Mouse (Mus musculus) intestine, embryonic 14.5 days (tissue): ENCODE measurements around the gene Prss36. TPM values are rescaled to one million over a fixed set of nuclear protein-coding genes. Genes with fewer than 3 reads are reported as not detected.

Source experiments
- ATAC-seq: fragments of 200-750 bp; cut with Nextera tagmentation; replicated peaks from 2 replicates; pipeline ENCODE4 v1.8.0; 2017; ENCODE audit warnings: low read depth, moderate number of reproducible peaks, moderate TSS enrichment, moderate library complexity; ENCODE audit not compliant: low FRiP score, low TSS enrichment
- DNase-seq: peaks from one replicate; pipeline ENCODE4 v3.0.0-alpha.2; 2018; ENCODE audit warnings: low spot score
- H3K27ac ChIP-seq: fragments of 300-500 bp; sonication (generic); 2 replicates; pipeline ENCODE4 v1.5.1; 2014; ENCODE audit warnings: low read depth, mild to moderate bottlenecking, control low read depth
- H3K27me3 ChIP-seq: fragments of 300-500 bp; sonication (generic); replicated peaks from 2 replicates; pipeline ENCODE4 v1.6.1; 2014; ENCODE audit warnings: low read length, control low read depth; ENCODE audit not compliant: control insufficient read depth, insufficient read depth
- H3K36me3 ChIP-seq: fragments of 300-500 bp; sonication (generic); 2 replicates; pipeline ENCODE4 v1.6.1; 2014; ENCODE audit warnings: low read length, control low read depth; ENCODE audit not compliant: control insufficient read depth, insufficient read depth
- H3K4me1 ChIP-seq: fragments of 300-500 bp; sonication (generic); replicated peaks from 2 replicates; pipeline ENCODE4 v1.6.1; 2014; ENCODE audit warnings: low read length, control low read depth, mixed read lengths; ENCODE audit not compliant: control insufficient read depth, insufficient read depth
- H3K4me2 ChIP-seq: fragments of 300-500 bp; sonication (generic); 2 replicates; pipeline ENCODE4 v1.6.1; 2014; ENCODE audit warnings: low read length
- H3K4me3 ChIP-seq: fragments of 300-500 bp; sonication (generic); 2 replicates; pipeline ENCODE4 v1.5.1; 2014; ENCODE audit warnings: low read depth, low read length, control low read depth, mixed read lengths
- H3K9ac ChIP-seq: fragments of 300-500 bp; sonication (generic); 2 replicates; pipeline ENCODE4 v1.6.1; 2014; ENCODE audit warnings: mild to moderate bottlenecking, low read length
- H3K9me3 ChIP-seq: fragments of 300-500 bp; sonication (generic); 2 replicates; pipeline ENCODE4 v1.6.1; 2016; ENCODE audit warnings: low read length, control low read depth; ENCODE audit not compliant: control insufficient read depth
- WGBS: fragments of 180-500 bp; shearing (Covaris S2); extraction: QIAGEN DNeasy Blood & Tissue Kit; methylation state at CpG from one replicate; pipeline ENCODE4 v1.1.7; 2014; 5-methylcytosine and 5-hydroxymethylcytosine counted together
- polyA plus RNA-seq: library from polyadenylated mRNA; unstranded; fragments of >200 nt; fragmentation: Nextera tagmentation; extraction: Ambion mirVana; gene quantifications from 2 replicates; pipeline ENCODE4 v1.2.1, GENCODE M21; 2014

Prss36 gene
- polyA plus RNA-seq = 8.6 and 11.0 TPM in 2 replicates

DNA sequence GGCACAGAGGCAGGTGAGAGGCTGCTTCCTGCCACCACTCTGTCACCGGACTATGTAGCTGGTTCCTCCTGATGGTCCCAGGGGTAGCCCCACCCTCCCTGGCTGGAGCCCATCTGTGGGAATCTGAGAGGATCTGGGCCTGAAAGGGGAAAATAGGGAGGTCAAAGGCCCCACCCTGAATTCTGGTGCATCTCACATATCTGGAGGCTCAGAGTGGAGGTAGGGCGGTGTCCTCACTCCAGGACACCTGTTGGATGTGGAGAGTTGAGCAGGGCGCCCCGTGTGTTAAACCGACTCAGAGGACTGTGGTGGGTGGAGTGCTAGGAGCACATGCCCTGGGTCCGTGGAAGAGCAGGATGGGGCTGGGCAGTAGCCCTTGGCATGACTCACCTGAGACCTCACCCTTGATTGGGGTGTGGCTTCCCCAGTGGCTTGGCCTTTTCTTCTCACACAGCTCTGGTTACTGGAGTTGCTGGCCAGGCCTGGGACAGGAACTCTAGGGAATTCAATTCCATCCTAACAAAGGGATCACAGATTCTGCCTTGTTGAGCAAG is at the start of gene Prss36:
Gene Prss36, minus strand, starts transcription at position 256 of the 554 bp plus-strand sequence.
- Histone ChIP-seq H3K27ac (no peak within 1 kb of the TSS), H3K4me2 (no peak within 1 kb of the TSS), H3K9ac (no peak within 1 kb of the TSS), H3K4me3 (no peak within 1 kb of the TSS), H3K36me3 (no peaks in the 10 kb centered on the region), H3K27me3 (peaks cover 11% of the 10 kb centered on the region), H3K4me1 (no peaks in the 10 kb centered on the region), H3K9me3 (no peaks in the 10 kb centered on the region)
- WGBS = 68% methylated on average over 6 of the region's 6 CpGs
- 0 out of 2 replicates have a peak, but pooled peaks have one; percentile 55 for ATAC-seq
- no peak for DNase-seq

- H3K4me3 ChIP-seq = peak within 1 kb of the TSS; percentile 30
- WGBS = 9% methylated on average over 18 of the region's 18 CpGs
- DNase-seq (peak; percentile 75), ATAC-seq (peak; percentile 58)
- no peaks in the 10 kb centered on the region for H3K9me3 ChIP-seq
- H3K9ac ChIP-seq = peak within 1 kb of the TSS; percentile 42
- H3K4me1 ChIP-seq = peaks cover 8% of the 10 kb centered on the region
- peak within 1 kb of the TSS; percentile 49; the same call in 1 of the 2 replicates for H3K27ac ChIP-seq
- no peaks in the 10 kb centered on the region for H3K27me3 ChIP-seq
- peaks cover 28% of the 10 kb centered on the region for H3K36me3 ChIP-seq
- H3K4me2 ChIP-seq = peak within 1 kb of the TSS; percentile 55
Observed at GRCm38 (mm10) chr7:127993341-127993977, 46.9 kb upstream of the Prss36 start, which contains the start of gene Pycard. TSS of gene Pycard (minus strand) at chr7:127993867.

DNA sequence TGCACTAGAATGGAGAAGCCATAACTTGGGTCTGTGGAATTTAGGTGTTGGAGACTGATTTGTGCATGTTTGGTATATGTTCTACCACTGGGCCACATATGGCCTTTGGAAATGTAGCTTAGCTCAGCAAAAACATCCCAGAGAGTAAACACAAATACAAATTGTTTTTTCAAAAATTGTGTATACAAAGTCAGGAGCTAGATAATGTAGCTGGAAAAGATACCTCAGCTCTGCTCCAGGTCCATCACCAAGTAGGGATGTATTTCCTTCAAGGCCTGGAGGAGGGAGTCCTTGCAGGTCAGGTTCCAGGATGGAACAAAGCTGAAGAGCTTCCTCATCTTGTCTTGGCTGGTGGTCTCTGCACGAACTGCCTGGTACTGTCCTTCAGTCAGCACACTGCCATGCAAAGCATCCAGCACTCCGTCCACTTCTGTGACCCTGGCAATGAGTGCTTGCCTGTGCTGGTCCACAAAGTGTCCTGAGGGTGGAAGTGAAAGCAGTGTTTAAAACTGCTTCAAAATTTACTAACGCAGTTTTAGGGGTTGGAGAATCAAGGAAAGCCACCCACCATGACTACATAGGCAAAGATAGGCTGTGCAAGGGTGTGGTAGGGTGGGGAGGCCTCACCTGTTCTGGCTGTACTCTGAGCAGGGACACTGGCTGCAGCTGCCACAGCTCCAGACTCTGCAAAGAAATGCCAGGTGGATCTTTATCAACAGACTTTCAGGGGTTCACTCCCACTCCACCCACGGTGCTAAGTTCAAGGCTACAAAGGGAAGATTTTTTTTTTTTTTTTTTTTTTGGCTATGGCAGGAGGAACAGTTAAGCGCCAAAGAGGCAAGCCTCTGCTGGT is 46.2 kb upstream of the Prss36 start:
- Histone ChIP-seq H3K27me3 (no peaks in the 10 kb centered on the region), H3K4me2 (peak overlapping the region; percentile 55), H3K9me3 (no peaks in the 10 kb centered on the region), H3K9ac (peak overlapping the region; percentile 42), H3K27ac (peak overlapping the region; percentile 49; the same call in 1 of the 2 replicates), H3K4me3 (peak overlapping the region; percentile 30), H3K4me1 (peaks cover 8% of the 10 kb centered on the region), H3K36me3 (peaks cover 35% of the 10 kb centered on the region)
- 31% methylated on average over 5 of the region's 5 CpGs for WGBS
- DNase-seq = no peak
- ATAC-seq = peak; percentile 21; the same call in 1 of the 2 replicates

DNA sequence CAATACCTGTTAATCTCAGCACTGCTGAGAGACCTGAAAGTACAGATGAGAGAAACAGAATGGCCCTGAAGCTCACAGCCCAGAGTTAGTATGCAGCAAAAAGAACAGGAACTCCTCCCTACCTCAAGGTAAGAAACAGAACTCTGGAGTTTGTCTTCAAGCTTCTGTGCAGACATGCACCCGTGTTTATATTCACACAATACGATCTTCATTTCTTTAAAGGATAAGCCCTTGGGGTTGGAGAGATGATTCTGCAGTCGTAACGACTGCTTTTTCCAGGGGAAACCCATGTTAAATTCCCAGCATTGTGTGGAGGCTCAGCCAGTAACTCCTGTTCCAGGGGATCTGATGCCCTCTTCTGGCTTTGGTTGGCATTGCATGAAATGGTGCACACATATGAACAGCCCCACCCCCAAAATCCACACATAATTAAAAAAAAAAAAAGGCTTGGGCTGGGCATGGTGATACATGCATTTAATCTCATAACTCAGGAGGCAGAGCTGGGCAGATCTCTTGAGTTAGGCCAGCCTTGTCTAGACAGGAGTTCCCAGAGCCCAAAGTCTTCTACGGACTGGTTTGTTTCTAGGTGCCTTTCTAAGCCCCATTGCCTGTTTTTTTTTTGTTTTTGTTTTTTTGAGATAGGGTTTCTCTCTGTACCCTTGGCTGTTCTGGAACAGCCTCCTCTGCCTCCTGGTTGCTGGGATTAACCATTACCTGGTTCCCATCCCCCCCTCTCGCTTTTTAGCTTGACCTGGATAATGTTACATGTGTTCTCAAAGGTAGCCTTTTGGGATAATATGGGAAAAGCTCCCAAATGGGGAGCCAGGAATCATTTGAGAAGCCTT is 45.3 kb upstream of the Prss36 start:
- H3K27me3 ChIP-seq = no peaks in the 10 kb centered on the region
- peak; percentile 94 for DNase-seq
- H3K9ac ChIP-seq = no peak overlapping the region
- no peak; the same call in 1 of the 2 replicates for ATAC-seq
- H3K4me2 ChIP-seq = peak overlapping the region; percentile 55
- WGBS = 53% methylated on average over 6 of the region's 6 CpGs
- no peak overlapping the region for H3K27ac ChIP-seq
- peaks cover 8% of the 10 kb centered on the region for H3K4me1 ChIP-seq
- H3K4me3 ChIP-seq = peak overlapping the region; percentile 30; the same call in 1 of the 2 replicates
- peaks cover 42% of the 10 kb centered on the region for H3K36me3 ChIP-seq
- H3K9me3 ChIP-seq = no peaks in the 10 kb centered on the region

GRCm38 (mm10) chr7:127988904-127989303 is 42.4 kb upstream of the Prss36 start:
- H3K9me3 ChIP-seq = no peaks in the 10 kb centered on the region
- H3K27me3 ChIP-seq = no peaks in the 10 kb centered on the region
- ATAC-seq (no peak), DNase-seq (no peak)
- peaks cover 8% of the 10 kb centered on the region for H3K4me1 ChIP-seq
- H3K27ac ChIP-seq = no peak overlapping the region
- no peak overlapping the region for H3K9ac ChIP-seq
- H3K4me3 ChIP-seq = no peak overlapping the region
- H3K4me2 ChIP-seq = no peak overlapping the region
- peaks cover 72% of the 10 kb centered on the region for H3K36me3 ChIP-seq
- 96% methylated on average over 1 of the region's 1 CpGs for WGBS

- Histone ChIP-seq H3K36me3 (peaks cover 100% of the 10 kb centered on the region), H3K9me3 (no peaks in the 10 kb centered on the region)
- WGBS = 91% methylated on average over 3 of the region's 3 CpGs
Observed at GRCm38 (mm10) chr7:127980606-127981005, 34.1 kb upstream of the Prss36 start.

DNA sequence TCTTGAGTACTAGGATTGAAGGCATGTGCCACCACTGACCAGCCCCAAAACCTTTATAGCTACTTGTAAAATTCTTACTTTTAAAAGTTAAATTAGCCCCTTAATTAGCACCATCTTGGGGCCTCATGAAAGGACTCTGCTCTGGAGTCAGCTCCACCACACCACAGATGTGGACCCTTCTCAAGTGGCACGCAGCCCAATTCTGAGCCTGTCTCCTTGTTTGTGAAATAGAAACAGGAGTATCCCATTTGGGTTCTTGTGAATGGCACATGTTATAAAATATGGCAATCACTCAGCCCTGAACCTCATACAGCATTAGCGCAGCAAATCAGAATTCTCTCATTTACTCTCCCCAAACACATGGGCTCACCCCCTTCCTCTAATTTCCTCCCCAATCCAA is 32.3 kb upstream of the Prss36 start:
- Histone ChIP-seq H3K36me3 (peaks cover 100% of the 10 kb centered on the region), H3K9me3 (no peaks in the 10 kb centered on the region), H3K27me3 (no peaks in the 10 kb centered on the region), H3K27ac (no peak overlapping the region), H3K4me3 (no peak overlapping the region), H3K4me2 (no peak overlapping the region), H3K9ac (no peak overlapping the region), H3K4me1 (no peaks in the 10 kb centered on the region)
- no peak for ATAC-seq
- no peak for DNase-seq
- 97% methylated on average over 2 of the region's 2 CpGs for WGBS

More at GRCm38 (mm10) chr7:127980606-127981005, 34.1 kb upstream of the Prss36 start:
- no peaks in the 10 kb centered on the region for H3K4me1 ChIP-seq
- no peak overlapping the region for H3K27ac ChIP-seq
- H3K4me2 ChIP-seq = no peak overlapping the region
- ATAC-seq (no peak), DNase-seq (no peak)
- H3K4me3 ChIP-seq = no peak overlapping the region
- no peak overlapping the region for H3K9ac ChIP-seq
- no peaks in the 10 kb centered on the region for H3K27me3 ChIP-seq
